Mouse (Mus musculus) spleen, adult 2 months (tissue): ENCODE data around the gene Rps6kl1. TPM values are rescaled to one million over a fixed set of nuclear protein-coding genes. Genes with fewer than 3 reads are reported as not detected.
"Not testable (repeated sequence)": the region's sequence is repeated elsewhere in the genome, so short reads cannot be mapped to it uniquely, and the experiment has no call there.

ENCODE experiments used
- DNase-seq, 2 experiments: peaks; one replicate each; pipeline versions ENCODE4 v3.0.0 to v3.0.0-alpha.2; 2012 to 2021; ENCODE audit warnings: low spot score in 2 of 2, low read depth in 1 of 2
- H3K27ac ChIP-seq: fragments of 200-500 bp; 2 replicates; pipeline ENCODE4 v1.5.1; 2012; ENCODE audit warnings: low read length, inconsistent platforms; ENCODE audit not compliant: insufficient read depth
- H3K27me3 ChIP-seq: fragments of 200-500 bp; 2 replicates; pipeline ENCODE4 v1.6.1; 2012; ENCODE audit warnings: mild to moderate bottlenecking, moderate library complexity, low read length, inconsistent platforms; ENCODE audit not compliant: control insufficient read depth, insufficient read depth
- H3K36me3 ChIP-seq: fragments of 200-500 bp; 2 replicates; pipeline ENCODE4 v1.6.1; 2012; ENCODE audit warnings: mild to moderate bottlenecking, low read length, inconsistent platforms; ENCODE audit not compliant: control insufficient read depth, insufficient read depth
- H3K4me1 ChIP-seq: fragments of 200-500 bp; 2 replicates; pipeline ENCODE4 v1.6.1; 2011; ENCODE audit warnings: inconsistent platforms; ENCODE audit not compliant: control insufficient read depth, insufficient read depth, insufficient read length
- H3K4me3 ChIP-seq: fragments of 200-500 bp; 2 replicates; pipeline ENCODE4 v1.5.1; 2011; ENCODE audit warnings: mild to moderate bottlenecking, inconsistent platforms; ENCODE audit not compliant: insufficient read depth, insufficient read length; ENCODE audit errors: extremely low read depth
- CTCF ChIP-seq: fragments of 200-500 bp; IDR thresholded peaks from 2 replicates; pipeline ENCODE4 v1.5.1; 2011; ENCODE audit warnings: mild to moderate bottlenecking, inconsistent platforms; ENCODE audit not compliant: insufficient read depth, insufficient read length, insufficient replicate concordance; ENCODE audit errors: extremely low read depth
- POLR2A ChIP-seq: fragments of 200-500 bp; IDR thresholded peaks from 2 replicates; pipeline ENCODE4 v1.6.1; 2011; ENCODE audit warnings: low read depth, low read length, inconsistent platforms
- WGBS: fragments of 180-500 bp; shearing (Covaris S2); methylation state at CpG from one replicate; pipeline ENCODE4 v1.1.7; 2018; 5-methylcytosine and 5-hydroxymethylcytosine counted together
- polyA plus RNA-seq: library from polyadenylated mRNA; depleted of rRNA; stranded (reverse); fragments of >200 nt; gene quantifications from 2 replicates; pipeline ENCODE4 v1.2.3, GENCODE M21; 2012

Rps6kl1 gene
- polyA plus RNA-seq, 1 experiment = 0.53 TPM

GRCm38 (mm10) chr12:85153011-85153410 lies 1.9 kb upstream of the Rps6kl1 start:
- no peak overlapping the region for H3K4me3 ChIP-seq
- H3K27ac ChIP-seq = no peak overlapping the region
- DNase-seq = no peak
- H3K36me3 ChIP-seq = no peaks in the 10 kb centered on the region
- no peaks in the 10 kb centered on the region for H3K27me3 ChIP-seq
- no peak for TF ChIP-seq POLR2A
- TF ChIP-seq CTCF = no peak
- WGBS = 79% methylated on average over 3 of the region's 3 CpGs
- peaks cover 4% of the 10 kb centered on the region for H3K4me1 ChIP-seq

GRCm38 (mm10) chr12:85150321-85151001 lies 603 bp downstream of the Rps6kl1 start:
- WGBS = 43% methylated on average over 20 of the region's 20 CpGs
- TF ChIP-seq POLR2A (no peak), CTCF (no peak)
- H3K27me3 ChIP-seq = 0 out of 2 replicates have a peak, but pooled peaks cover 1% of the 10 kb centered on the region
- no peak for DNase-seq
- H3K36me3 ChIP-seq = no peaks in the 10 kb centered on the region
- H3K4me1 ChIP-seq = peaks cover 4% of the 10 kb centered on the region
- peak overlapping the region; percentile 46; the same call in 1 of the 2 replicates for H3K4me3 ChIP-seq
- H3K27ac ChIP-seq = no peak overlapping the region

- Histone ChIP-seq H3K4me1 (peaks cover 4% of the 10 kb centered on the region), H3K27ac (no peak overlapping the region), H3K27me3 (0 out of 2 replicates have a peak, but pooled peaks cover 1% of the 10 kb centered on the region), H3K4me3 (no peak overlapping the region), H3K36me3 (no peaks in the 10 kb centered on the region)
- 88% methylated on average over 9 of the region's 9 CpGs for WGBS
- no peak for DNase-seq
- TF ChIP-seq POLR2A (no peak), CTCF (no peak)
Observed at GRCm38 (mm10) chr12:85146881-85147280, 4.2 kb downstream of the Rps6kl1 start.

DNA sequence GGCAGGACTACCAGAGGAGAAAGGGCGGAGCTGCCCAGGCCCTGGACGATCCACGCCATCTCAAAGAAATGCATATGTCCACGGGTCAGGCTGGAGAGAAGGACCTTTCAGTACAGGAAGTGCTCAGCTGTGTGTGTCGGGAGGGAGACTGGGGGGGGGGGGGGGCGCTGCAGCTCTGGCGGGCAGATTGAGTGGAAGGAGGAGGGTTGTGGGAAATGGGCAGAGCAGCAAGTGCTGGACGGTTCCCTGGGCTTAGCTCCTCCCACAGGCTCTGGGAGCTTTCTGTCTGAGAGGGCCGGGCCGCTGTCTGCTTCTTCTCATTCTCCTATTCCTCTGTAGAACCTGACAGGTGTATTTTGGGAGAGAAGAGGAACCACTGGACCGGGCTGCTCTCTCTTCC lies 4.7 kb downstream of the Rps6kl1 start:
- Histone ChIP-seq H3K4me1 (peaks cover 4% of the 10 kb centered on the region), H3K4me3 (no peak overlapping the region), H3K27ac (no peak overlapping the region), H3K36me3 (no peaks in the 10 kb centered on the region), H3K27me3 (0 out of 2 replicates have a peak, but pooled peaks cover 1% of the 10 kb centered on the region)
- DNase-seq = no peak
- WGBS = 33% methylated on average over 10 of the region's 11 CpGs
- TF ChIP-seq CTCF = no peak
- TF ChIP-seq POLR2A = no peak

DNA sequence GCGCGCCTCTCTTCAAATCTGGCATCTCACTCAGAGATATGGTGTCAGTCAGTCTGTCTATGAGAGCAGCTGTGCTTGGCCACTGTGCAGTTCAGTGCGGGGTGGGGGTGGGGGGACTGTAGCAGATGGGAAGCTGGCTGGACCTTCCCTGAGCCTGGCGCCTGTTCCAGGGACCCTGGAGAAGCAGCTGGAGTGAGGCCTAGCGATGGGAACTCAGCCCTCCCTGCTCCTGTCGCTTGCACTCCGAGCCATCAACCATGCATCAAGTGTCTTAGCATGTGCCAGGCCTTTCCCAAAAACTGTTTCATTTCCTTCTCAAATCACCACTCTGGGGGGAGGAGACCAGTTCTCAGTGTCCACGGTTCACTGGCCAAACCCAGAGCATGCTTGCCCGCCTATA lies 5.4 kb downstream of the Rps6kl1 start:
- Histone ChIP-seq H3K4me3 (no peak overlapping the region), H3K36me3 (no peaks in the 10 kb centered on the region)
- 82% methylated on average over 9 of the region's 9 CpGs for WGBS

GRCm38 (mm10) chr12:85144821-85145220 lies 6.2 kb downstream of the Rps6kl1 start:
- no peak for DNase-seq
- WGBS = 95% methylated on average over 4 of the region's 4 CpGs
- H3K27ac ChIP-seq = no peak overlapping the region
- TF ChIP-seq CTCF (no peak), POLR2A (no peak)
- no peaks in the 10 kb centered on the region for H3K4me1 ChIP-seq
- H3K36me3 ChIP-seq = no peaks in the 10 kb centered on the region
- H3K4me3 ChIP-seq = no peak overlapping the region
- H3K27me3 ChIP-seq = 0 out of 2 replicates have a peak, but pooled peaks cover 1% of the 10 kb centered on the region

More for the DNA sequence above, 5.4 kb downstream of the Rps6kl1 start:
- H3K27ac ChIP-seq = no peak overlapping the region
- H3K4me1 ChIP-seq = peaks cover 2% of the 10 kb centered on the region; the same call in 1 of the 2 replicates
- H3K27me3 ChIP-seq = 0 out of 2 replicates have a peak, but pooled peaks cover 1% of the 10 kb centered on the region
- DNase-seq = no peak
- TF ChIP-seq CTCF (no peak), POLR2A (no peak)

DNA sequence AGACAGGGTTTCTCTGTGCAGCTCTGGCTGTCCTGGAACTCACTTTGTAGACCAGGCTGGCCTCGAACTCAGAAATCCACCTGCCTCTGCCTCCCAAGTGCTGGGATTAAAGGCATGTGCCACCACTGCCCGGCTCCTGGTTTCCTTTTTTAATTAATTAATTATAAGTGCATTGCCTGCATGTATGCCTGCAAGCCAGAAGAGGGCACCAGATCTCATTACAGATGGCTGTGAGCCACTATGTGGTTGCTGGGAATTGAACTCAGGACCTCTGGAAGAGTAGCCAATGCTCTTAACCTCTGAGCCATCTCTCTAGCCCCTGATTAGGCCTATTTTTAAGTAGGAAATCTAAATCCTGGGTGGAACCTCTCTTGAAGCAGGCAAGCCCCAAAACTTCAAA lies 6.8 kb downstream of the Rps6kl1 start:
- H3K36me3 ChIP-seq, H3K4me1 ChIP-seq, H3K27ac ChIP-seq, H3K27me3 ChIP-seq, DNase-seq, H3K4me3 ChIP-seq: not testable (repeated sequence)
- WGBS = 62% methylated on average over 2 of the region's 2 CpGs
